In the genomic region with DNA sequence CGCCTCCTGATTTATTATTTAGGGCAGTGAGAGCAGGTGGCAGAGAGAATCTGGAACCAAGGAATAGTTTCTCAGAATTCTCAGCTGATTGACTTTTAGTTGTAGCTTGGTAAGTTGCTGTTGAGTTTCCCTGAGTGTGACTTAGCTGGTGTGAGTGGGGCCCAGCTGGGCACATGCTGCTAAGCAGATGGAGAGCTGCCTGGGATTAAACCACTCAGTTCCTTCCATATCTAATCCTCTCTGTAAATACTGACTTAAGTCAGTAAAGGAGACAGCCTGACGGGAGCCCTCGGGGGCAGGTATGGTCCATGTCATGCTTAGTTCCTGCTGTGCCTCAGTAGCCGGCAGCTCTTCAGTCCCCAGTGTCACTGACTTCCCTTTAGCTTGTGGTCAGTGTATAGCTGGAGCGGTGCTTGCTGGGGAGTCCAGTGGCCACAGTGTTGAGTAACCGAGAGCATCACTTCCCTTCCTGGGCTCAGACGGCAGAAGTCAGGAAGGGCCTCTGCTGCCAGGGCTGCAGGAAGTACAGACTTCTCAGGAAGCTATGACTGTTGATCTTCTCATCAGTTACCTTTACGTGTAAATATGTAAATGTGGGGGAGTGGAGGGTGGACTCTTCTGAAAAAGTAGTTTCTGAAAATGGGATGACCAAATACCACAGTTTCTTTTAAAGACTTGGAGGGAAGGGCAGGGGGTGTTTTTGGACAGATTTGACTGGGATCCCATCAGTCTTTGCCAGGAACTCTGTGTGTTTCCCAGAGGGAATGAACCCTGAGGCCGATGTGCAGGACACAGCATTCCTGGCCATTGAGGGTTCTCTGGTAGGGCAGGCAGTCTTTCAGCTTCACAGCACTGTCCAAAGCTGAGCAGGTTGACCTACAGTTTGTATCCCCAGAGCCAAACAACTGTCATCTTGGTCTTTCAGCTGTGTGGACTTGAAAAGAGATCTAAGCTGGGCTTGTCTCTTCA, we compare ENCODE assay signal across 9 mouse cellular contexts. TPM values are rescaled to one million over a fixed set of nuclear protein-coding genes. Genes with fewer than 3 reads are reported as not detected.
DNase-seq lines count a peak whose midpoint lies in the region; ATAC-seq lines count a peak whose summit lies in the region.
"Had no signal": no experiment of that assay in that cellular context is flagged by ENCODE, and none has a peak within 500 bp of the region (broad histone marks: within the 10 kb centered on the region; RNA-seq: fewer than 3 reads in every experiment).

No protein-coding gene starts in this region.

- H3K9me3 ChIP-seq in midbrain, embryonic 12.5 days: no peaks in the 10 kb centered on the region
- H3K9me3 ChIP-seq in midbrain, embryonic 16.5 days (replicated peaks; ENCODE audit: control insufficient read depth, low read length, poor library complexity, severe bottlenecking): no peaks in the 10 kb centered on the region
- H3K9me3 ChIP-seq in liver, embryonic 16.5 days (replicated peaks; ENCODE audit: control insufficient read depth, low read length): no peaks in the 10 kb centered on the region
- no peaks in the 10 kb centered on the region for H3K9me3 ChIP-seq in stomach, embryonic 14.5 days (ENCODE audit: control insufficient read depth, low read depth, low read length)

- H3K9ac ChIP-seq in midbrain, embryonic 12.5 days (replicated peaks): no peak overlapping the region
- H3K9ac ChIP-seq in midbrain, embryonic 16.5 days (ENCODE audit: low read depth, low read length): no peak overlapping the region
- H3K9ac ChIP-seq in liver, embryonic 16.5 days (ENCODE audit: low read depth, low read length): no peak overlapping the region
- H3K9ac ChIP-seq in stomach, embryonic 14.5 days (replicated peaks; ENCODE audit: low read depth, low read length): no peak overlapping the region

- no peak overlapping the region for H3K4me2 ChIP-seq in midbrain, embryonic 12.5 days (replicated peaks)
- H3K4me2 ChIP-seq in midbrain, embryonic 16.5 days (ENCODE audit: low read length): no peak overlapping the region
- no peak overlapping the region; the same call in 1 of the 2 replicates for H3K4me2 ChIP-seq in liver, embryonic 16.5 days (ENCODE audit: low read depth, low read length)
- H3K4me2 ChIP-seq in stomach, embryonic 14.5 days (replicated peaks; ENCODE audit: low read depth, low read length): no peak overlapping the region

- no peak for ATAC-seq in midbrain, embryonic 12.5 days (ENCODE audit: low FRiP score, low read depth)
- ATAC-seq in midbrain, embryonic 16.5 days: no peak
- ATAC-seq in granulocyte monocyte progenitor cell, adult 5-6 weeks (replicated peaks; ENCODE audit: poor library complexity, severe bottlenecking): peak; percentile 74
- peak; percentile 23; the same call in 1 of the 2 replicates for ATAC-seq in liver, embryonic 16.5 days (ENCODE audit: low read depth)
- no peak for ATAC-seq in stomach, embryonic 14.5 days (ENCODE audit: insufficient number of reproducible peaks, insufficient read depth, low FRiP score, low read depth)

- WGBS in midbrain, embryonic 12.5 days: 47% methylated on average over 9 of the region's 9 CpGs
- WGBS in midbrain, embryonic 16.5 days: 48% methylated on average over 9 of the region's 9 CpGs
- 41% methylated on average over 9 of the region's 9 CpGs for WGBS in liver, embryonic 16.5 days (ENCODE audit: insufficient replicate concordance)
- WGBS in stomach, embryonic 14.5 days: 50% methylated on average over 9 of the region's 9 CpGs

- no peaks in the 10 kb centered on the region for H3K36me3 ChIP-seq in midbrain, embryonic 12.5 days
- no peaks in the 10 kb centered on the region for H3K36me3 ChIP-seq in midbrain, embryonic 16.5 days (ENCODE audit: control insufficient read depth, insufficient read depth, low read length)
- no peaks in the 10 kb centered on the region for H3K36me3 ChIP-seq in liver, embryonic 16.5 days (ENCODE audit: control insufficient read depth, insufficient read depth)
- H3K36me3 ChIP-seq in stomach, embryonic 14.5 days (ENCODE audit: control insufficient read depth, insufficient read depth, low read length): no peaks in the 10 kb centered on the region

- no peaks in the 10 kb centered on the region for H3K27me3 ChIP-seq in midbrain, embryonic 12.5 days
- no peaks in the 10 kb centered on the region for H3K27me3 ChIP-seq in midbrain, embryonic 16.5 days (ENCODE audit: control insufficient read depth, insufficient read depth, low read depth, low read length)
- no peaks in the 10 kb centered on the region for H3K27me3 ChIP-seq in liver, embryonic 16.5 days (ENCODE audit: control insufficient read depth, insufficient read depth, low read depth, low read length)
- H3K27me3 ChIP-seq in stomach, embryonic 14.5 days (ENCODE audit: control insufficient read depth, insufficient read depth, low read length): no peaks in the 10 kb centered on the region

- H3K4me1 ChIP-seq in midbrain, embryonic 12.5 days: peaks cover 60% of the 10 kb centered on the region
- H3K4me1 ChIP-seq in midbrain, embryonic 16.5 days (ENCODE audit: control insufficient read depth, insufficient read depth, low read length): peaks cover 28% of the 10 kb centered on the region
- peaks cover 72% of the 10 kb centered on the region for H3K4me1 ChIP-seq in liver, embryonic 16.5 days (ENCODE audit: control insufficient read depth, low read depth, low read length)
- H3K4me1 ChIP-seq in stomach, embryonic 14.5 days (ENCODE audit: control insufficient read depth, insufficient read depth, low read length): peaks cover 44% of the 10 kb centered on the region

- no peak for DNase-seq in gastrocnemius, adult 8-10 months (ENCODE audit: low spot score in 2 of 2)
- no peak for DNase-seq in adrenal gland, postnatal 4 days (ENCODE audit: low spot score in 2 of 2)
- DNase-seq in thymus, postnatal 4 days: no peak
- DNase-seq: spleen, adult 18-20 months had no signal

- 0 out of 2 replicates have a peak overlapping the region, but pooled peaks have one; percentile 20 for H3K27ac ChIP-seq in midbrain, embryonic 12.5 days (replicated peaks)
- no peak overlapping the region for H3K27ac ChIP-seq in midbrain, embryonic 16.5 days (ENCODE audit: low read length)
- peak overlapping the region; percentile 59 for H3K27ac ChIP-seq in liver, embryonic 16.5 days (ENCODE audit: low read length)
- H3K27ac ChIP-seq in stomach, embryonic 14.5 days (ENCODE audit: low read length): 0 out of 2 replicates have a peak overlapping the region, but pooled peaks have one; percentile 35

- no peak overlapping the region for H3K4me3 ChIP-seq in midbrain, embryonic 12.5 days
- H3K4me3 ChIP-seq in midbrain, embryonic 16.5 days (ENCODE audit: low read depth, low read length): no peak overlapping the region
- no peak overlapping the region for H3K4me3 ChIP-seq in liver, embryonic 16.5 days (ENCODE audit: low read depth, low read length)
- H3K4me3 ChIP-seq in stomach, embryonic 14.5 days (ENCODE audit: low read depth, low read length): no peak overlapping the region

RNA-seq across cellular contexts. Expression of a gene that starts 5.7 kb away (rescaled TPM):
- polyA plus RNA-seq in midbrain, embryonic 12.5 days (2016; fragmentation: Nextera tagmentation; extraction: Ambion mirVana): 47.5 and 48.9 TPM in 2 replicates
- 61.2 and 62.1 TPM in 2 replicates for polyA plus RNA-seq in midbrain, embryonic 16.5 days (2015; fragmentation: Nextera tagmentation; extraction: Ambion mirVana)
- total RNA-seq in granulocyte monocyte progenitor cell, adult 5-6 weeks (2014; fragmentation: Nextera tagmentation): 43.1 and 44.5 TPM in 2 replicates
- total RNA-seq in granulocyte monocyte progenitor cell, adult 5-6 weeks (2017): 18.8 and 23.3 TPM in 2 replicates
- polyA plus RNA-seq in liver, embryonic 16.5 days (2015; fragmentation: Nextera tagmentation; extraction: Ambion mirVana): 13.5 and 13.7 TPM in 2 replicates
- 30.6 and 30.8 TPM in 2 replicates for polyA plus RNA-seq in stomach, embryonic 14.5 days (2014; fragmentation: Nextera tagmentation; extraction: Ambion mirVana)
- 10 to 100 TPM; 16.9 to 23.0 (median 19.1) TPM for total RNA-seq in gastrocnemius, adult 8-10 months (2022)
- 10 to 100 TPM; 39.1 to 40.4 TPM for total RNA-seq in adrenal gland, postnatal 4 days (2021)

RNA-seq across cellular contexts. Expression of a gene that starts 21.9 kb away (rescaled TPM):
- 10.7 and 13.2 TPM in 2 replicates for polyA plus RNA-seq in midbrain, embryonic 12.5 days (2016; fragmentation: Nextera tagmentation; extraction: Ambion mirVana)
- 5.9 and 7.2 TPM in 2 replicates for polyA plus RNA-seq in midbrain, embryonic 16.5 days (2015; fragmentation: Nextera tagmentation; extraction: Ambion mirVana)
- 0.41 TPM in 1 of 2 replicates, not detected in the other for total RNA-seq in granulocyte monocyte progenitor cell, adult 5-6 weeks (2014; fragmentation: Nextera tagmentation)
- 2.0 and 2.2 TPM in 2 replicates for total RNA-seq in granulocyte monocyte progenitor cell, adult 5-6 weeks (2017)
- 6.1 and 6.7 TPM in 2 replicates for polyA plus RNA-seq in liver, embryonic 16.5 days (2015; fragmentation: Nextera tagmentation; extraction: Ambion mirVana)
- polyA plus RNA-seq in stomach, embryonic 14.5 days (2014; fragmentation: Nextera tagmentation; extraction: Ambion mirVana): 9.2 and 11.5 TPM in 2 replicates
- total RNA-seq in gastrocnemius, adult 8-10 months (2022): 1 to 10 TPM; 1.9 to 3.3 (median 2.5) TPM
- total RNA-seq in adrenal gland, postnatal 4 days (2021): 10 to 100 TPM; 11.8 to 12.7 TPM

Comparison
In these comparisons a context has a peak if more than half of its experiments do, and no peak if none do; other contexts are left out.
1. ATAC-seq: peak in granulocyte monocyte progenitor cell, adult 5-6 weeks (single experiment) and liver, embryonic 16.5 days (single experiment); none in midbrain, embryonic 12.5 days (single experiment), midbrain, embryonic 16.5 days (single experiment) and stomach, embryonic 14.5 days (single experiment).